Mouse (Mus musculus): ENCODE measurements around the gene Gm42906. TPM values are rescaled to one million over a fixed set of nuclear protein-coding genes. Genes with fewer than 3 reads are reported as not detected.

Gm42906 gene
- total and polyA plus RNA-seq, 3 experiments, result not detected

DNA sequence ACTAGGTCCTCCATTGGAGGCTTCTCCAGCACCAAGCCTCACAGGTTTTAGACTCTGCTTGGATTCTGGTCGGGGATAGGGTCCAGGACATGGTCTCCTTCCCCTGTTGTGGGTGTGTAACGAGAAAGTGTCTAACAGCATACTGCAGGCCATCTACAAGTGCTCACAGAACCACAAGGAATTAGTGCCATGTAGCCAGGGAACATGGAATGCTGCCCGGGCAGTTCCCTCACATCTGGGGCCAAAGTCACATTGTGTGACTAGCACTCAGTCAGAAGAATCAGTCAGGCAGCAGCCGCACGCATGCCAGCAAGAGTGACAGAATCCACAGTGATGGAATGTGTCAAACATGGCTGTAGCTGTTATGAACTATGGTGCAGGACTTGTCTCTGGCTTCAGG, 261.7 kb downstream of the Gm42906 start:
- no peaks in the 10 kb centered on the region for H3K27me3 ChIP-seq (ENCODE audit: control insufficient read depth in 1 of 2, insufficient read depth in 2 of 2, low read length in 2 of 2)
- H3K36me3 ChIP-seq (ENCODE audit: control insufficient read depth in 1 of 2, insufficient read depth in 2 of 2, low read length in 2 of 2), result no peaks in the 10 kb centered on the region

DNA sequence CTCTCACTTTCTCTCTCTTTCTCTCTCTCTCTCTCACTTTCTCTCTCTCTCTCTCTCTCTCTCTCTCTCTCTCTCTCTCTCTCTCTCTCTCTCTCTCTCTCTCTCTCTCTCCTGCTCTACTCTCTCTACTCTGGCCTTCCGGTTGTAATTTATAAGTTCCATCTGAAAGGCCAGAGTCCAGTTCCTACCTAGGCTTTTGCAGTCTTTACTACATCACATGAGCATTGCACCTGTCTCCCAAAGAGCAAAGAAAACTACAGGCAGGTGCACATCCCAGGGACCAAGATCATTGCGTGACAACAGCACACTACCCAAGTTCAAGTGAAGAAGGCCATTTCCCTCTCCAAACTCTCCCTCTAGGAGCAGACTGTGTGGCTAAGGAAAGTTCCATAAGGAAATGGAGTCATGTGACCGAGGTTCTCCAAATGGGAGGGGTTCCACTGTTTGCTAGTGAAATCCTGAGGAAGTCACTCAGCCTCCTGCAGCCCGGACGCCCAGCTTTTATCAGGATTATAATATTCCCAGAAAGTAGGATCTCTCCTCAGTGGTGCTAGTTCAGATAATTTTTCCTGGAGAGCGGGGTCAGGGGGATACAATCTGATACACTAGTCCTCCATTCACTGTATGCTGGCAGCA, 262.5 kb downstream of the Gm42906 start:
- no peak for DNase-seq (ENCODE audit: low read depth, low spot score)
- Histone ChIP-seq H3K36me3 (ENCODE audit: control insufficient read depth in 1 of 2, insufficient read depth in 2 of 2, low read length in 2 of 2) (no peaks in the 10 kb centered on the region), H3K4me1 (ENCODE audit: control insufficient read depth in 1 of 2, insufficient read depth in 2 of 2, low read length in 2 of 2) (no peaks in the 10 kb centered on the region), H3K79me2 (ENCODE audit: control insufficient read depth, insufficient read depth, low read length, poor library complexity) (no peaks in the 10 kb centered on the region), H3K27ac (ENCODE audit: control insufficient read depth, low read depth, low read length) (no peak overlapping the region), H3K4me3 (ENCODE audit: control insufficient read depth in 1 of 2, insufficient read depth in 1 of 2, low read depth in 2 of 2, low read length in 2 of 2) (no peak overlapping the region), H3K9ac (ENCODE audit: control insufficient read depth, low read depth, low read length, poor library complexity, severe bottlenecking) (no peak overlapping the region), H3K27me3 (ENCODE audit: control insufficient read depth in 1 of 2, insufficient read depth in 2 of 2, low read length in 2 of 2) (no peaks in the 10 kb centered on the region), H3K9me3 (replicated peaks; ENCODE audit: insufficient read depth, low read length) (no peaks in the 10 kb centered on the region)
- TF ChIP-seq BHLHE40 (IDR thresholded peaks at IDR 0.05; ENCODE audit: borderline replicate concordance, low read depth, low read length) (no peak), TBP (IDR thresholded peaks at IDR 0.05; ENCODE audit: low read depth, low read length) (no peak), MYC (IDR thresholded peaks at IDR 0.05; ENCODE audit: low read depth, low read length) (no peak), ZKSCAN1 (IDR thresholded peaks at IDR 0.05; ENCODE audit: low read depth, low read length) (no peak)

More for the DNA sequence above, 261.7 kb downstream of the Gm42906 start:
- Histone ChIP-seq H3K4me1 (ENCODE audit: control insufficient read depth in 1 of 2, insufficient read depth in 2 of 2, low read length in 2 of 2) (no peaks in the 10 kb centered on the region), H3K27ac (ENCODE audit: control insufficient read depth, low read depth, low read length) (no peak overlapping the region), H3K9ac (ENCODE audit: control insufficient read depth, low read depth, low read length, poor library complexity, severe bottlenecking) (no peak overlapping the region), H3K9me3 (replicated peaks; ENCODE audit: insufficient read depth, low read length) (no peaks in the 10 kb centered on the region), H3K4me3 (ENCODE audit: control insufficient read depth in 1 of 2, insufficient read depth in 1 of 2, low read depth in 2 of 2, low read length in 2 of 2) (no peak overlapping the region), H3K79me2 (ENCODE audit: control insufficient read depth, insufficient read depth, low read length, poor library complexity) (no peaks in the 10 kb centered on the region)
- DNase-seq (ENCODE audit: low read depth, low spot score), result no peak
- TF ChIP-seq MYC (IDR thresholded peaks at IDR 0.05; ENCODE audit: low read depth, low read length) (no peak), RCOR1 (IDR thresholded peaks at IDR 0.05; ENCODE audit: low read depth, low read length) (no peak), POLR2AphosphoS2 (IDR thresholded peaks at IDR 0.05; ENCODE audit: low read length) (no peak), TBP (IDR thresholded peaks at IDR 0.05; ENCODE audit: low read depth, low read length) (no peak), ELF1 (IDR thresholded peaks at IDR 0.05; ENCODE audit: low read depth, low read length) (no peak), HCFC1 (IDR thresholded peaks at IDR 0.05; ENCODE audit: low read depth, low read length) (no peak), TAL1 (IDR thresholded peaks at IDR 0.05; ENCODE audit: low read length) (no peak), GATA1 (IDR thresholded peaks at IDR 0.05; ENCODE audit: low read depth, low read length) (no peak), MAX (IDR thresholded peaks at IDR 0.05; ENCODE audit: low read length) (no peak), KAT2A (conservative IDR thresholded peaks at IDR 0.05; ENCODE audit: low read depth, low read length) (no peak), EP300 (IDR thresholded peaks at IDR 0.05; ENCODE audit: low read depth in 1 of 2, low read length in 2 of 2) (no peak), MEF2A (IDR thresholded peaks at IDR 0.05; ENCODE audit: extremely low read depth, insufficient replicate concordance, low read depth, low read length, poor library complexity, severe bottlenecking) (no peak), MAZ (IDR thresholded peaks at IDR 0.05; ENCODE audit: low read depth, low read length) (no peak), POLR2AphosphoS5 (IDR thresholded peaks at IDR 0.05; ENCODE audit: borderline replicate concordance, low read depth, low read length) (no peak)

All from MEL (cell line).